Mouse (Mus musculus) cerebellum, postnatal 10 days (tissue): ENCODE data around the gene Itpkc.

ENCODE experiments used
- DNase-seq, 2 experiments: peaks; one replicate each; pipeline ENCODE4 v3.0.0; 2021; ENCODE audit warnings: mixed read lengths in 2 of 2

Itpkc gene

DNA sequence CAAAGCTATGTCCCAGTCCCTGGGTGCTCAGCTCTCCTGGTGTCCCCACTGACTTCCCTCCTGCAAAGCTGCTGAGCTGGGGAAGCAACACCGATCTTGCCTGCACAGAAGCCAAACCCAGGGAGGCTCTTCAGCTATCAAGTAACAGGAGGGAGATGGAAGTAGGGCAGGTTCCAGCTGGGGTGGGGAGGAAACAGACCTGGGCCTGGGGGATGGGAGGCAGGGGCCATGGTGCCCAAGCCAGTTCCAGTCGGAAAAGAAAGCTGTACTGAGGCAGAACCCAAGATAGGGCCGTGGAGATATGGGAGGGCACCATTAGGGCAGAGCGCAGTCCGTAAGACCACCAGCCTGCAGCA is 65.0 kb downstream of the Itpkc start:
- DNase-seq, result peak; percentile 40 to 45

DNA sequence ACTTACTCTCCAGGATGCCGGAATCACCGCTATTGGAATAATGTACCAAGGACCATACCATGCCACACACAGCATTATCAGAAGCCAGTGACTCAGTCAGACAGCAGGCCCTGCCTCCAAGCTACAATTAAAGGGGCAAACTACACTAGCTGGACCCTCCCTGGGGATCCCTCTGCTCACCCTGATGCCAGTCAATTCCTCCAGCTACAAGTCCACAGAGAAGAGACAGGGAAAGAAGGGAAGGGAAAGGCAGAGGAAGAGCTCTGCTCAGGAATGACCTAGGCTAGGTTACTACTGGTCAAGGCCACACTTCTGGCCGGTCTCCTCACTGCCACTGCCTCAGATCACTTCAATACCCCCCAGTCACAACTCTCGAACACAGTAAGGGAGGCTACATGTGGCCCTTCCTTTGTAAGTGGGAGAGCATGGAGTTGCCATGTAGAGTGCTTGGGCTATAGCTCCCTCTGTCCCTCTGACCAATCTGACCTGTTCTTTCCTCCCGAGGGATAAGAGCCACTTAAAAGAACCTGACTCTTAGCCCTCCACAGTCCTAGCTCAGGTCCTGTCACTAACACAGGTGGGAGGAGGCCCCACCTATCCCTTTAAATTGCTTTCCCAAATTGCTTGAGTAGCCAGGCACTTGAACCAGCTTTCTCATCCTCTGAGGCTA is 65.5 kb downstream of the Itpkc start:
- DNase-seq, result no peak

DNA sequence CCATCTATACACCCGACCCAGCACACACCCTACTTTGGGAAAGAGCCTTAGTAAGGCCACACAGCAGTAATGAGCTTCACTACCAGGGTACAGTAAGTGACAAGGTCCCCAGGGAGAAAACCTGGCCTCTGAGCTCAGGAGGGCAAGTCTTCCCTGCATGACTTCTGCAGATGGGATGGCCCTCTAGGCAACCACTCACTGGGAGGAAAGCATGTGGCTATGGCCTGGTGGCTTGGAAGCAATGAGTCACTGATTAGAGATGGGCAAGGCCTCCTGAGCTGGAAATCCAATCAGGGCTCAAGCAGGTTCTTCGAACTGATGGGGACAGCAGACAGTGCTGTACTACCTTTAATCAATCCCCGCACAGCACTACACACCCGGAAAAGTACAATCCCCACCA is 66.7 kb downstream of the Itpkc start:
- no peak for DNase-seq

DNA sequence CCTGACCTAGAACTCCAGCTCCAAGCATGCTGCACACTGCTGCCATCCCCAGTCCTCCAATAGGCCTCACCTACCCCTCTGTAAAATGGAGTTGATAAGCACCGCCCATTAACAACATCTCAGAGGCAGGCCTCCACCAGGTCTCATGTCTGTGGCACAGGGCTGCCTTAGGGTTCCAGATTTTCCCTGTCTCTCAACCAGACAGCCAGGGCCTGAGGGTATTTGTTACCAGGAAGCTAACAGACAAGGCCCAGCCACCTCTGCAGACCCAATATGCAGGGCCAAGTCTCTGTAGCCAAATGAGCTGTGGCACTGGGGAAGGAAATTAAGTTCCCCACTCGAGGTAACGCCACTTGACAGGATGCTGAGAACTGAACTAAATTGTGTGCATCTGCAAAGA is 67.5 kb downstream of the Itpkc start:
- no peak for DNase-seq

DNA sequence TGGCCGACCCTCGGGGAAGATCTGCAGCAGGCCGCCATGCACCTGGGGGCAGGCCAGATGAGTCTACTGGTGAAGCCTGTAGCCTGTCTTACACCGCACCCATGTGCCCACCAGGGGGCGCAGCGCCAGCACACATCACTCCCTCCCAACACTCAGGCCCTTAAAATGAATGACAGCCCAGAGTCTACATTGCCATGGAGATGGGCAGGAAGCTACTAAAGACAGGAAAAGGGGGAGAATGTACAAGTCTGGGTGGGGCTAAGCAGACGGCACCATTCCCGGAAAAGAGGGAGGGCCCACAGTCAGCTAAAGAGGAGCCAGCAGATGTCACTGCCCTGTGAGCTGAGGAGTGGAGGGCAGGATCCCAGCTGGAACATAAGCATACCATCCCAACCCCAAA is 68.6 kb downstream of the Itpkc start:
- DNase-seq, result peak; percentile 93 to 96

- no peak for DNase-seq
Observed at GRCm38 (mm10) chr7:27159256-27159655, 69.2 kb downstream of the Itpkc start.

GRCm38 (mm10) chr7:27158171-27158570 is 70.3 kb downstream of the Itpkc start:
- no peak for DNase-seq
